Mouse (Mus musculus): ENCODE measurements around the gene Nr2c2ap. TPM values are rescaled to one million over a fixed set of nuclear protein-coding genes. Genes with fewer than 3 reads are reported as not detected.
A peak's percentile ranks its signal among the peaks of the same experiment; 100 is the strongest.

The Nr2c2ap gene
- polyA plus RNA-seq, 1 experiment from 2014 or later: 39.1 TPM

- no peak for ATAC-seq (replicated peaks)
- no peaks in the 10 kb centered on the region for H3K9me3 ChIP-seq
- no peak overlapping the region for H3K4me2 ChIP-seq
- H3K27me3 ChIP-seq (replicated peaks): no peaks in the 10 kb centered on the region; the same call in 1 of the 2 replicates
- WGBS: 64% methylated on average over 3 of the region's 3 CpGs
- H3K4me3 ChIP-seq: no peak overlapping the region
- H3K4me1 ChIP-seq: peaks cover 14% of the 10 kb centered on the region
- no peaks in the 10 kb centered on the region for H3K36me3 ChIP-seq (replicated peaks)
- H3K27ac ChIP-seq: peak overlapping the region; percentile 67; the same call in 1 of the 2 replicates
- no peak overlapping the region for H3K9ac ChIP-seq
Measured at GRCm38 (mm10) chr8:70128435-70128834, 2.7 kb upstream of the Nr2c2ap start.

- WGBS: 59% methylated on average over 9 of the region's 9 CpGs
Measured at GRCm38 (mm10) chr8:70129309-70129952, 1.7 kb upstream of the Nr2c2ap start.

GRCm38 (mm10) chr8:70130066-70130465 is 1.1 kb upstream of the Nr2c2ap start:
- no peak overlapping the region for H3K4me3 ChIP-seq
- peaks cover 5% of the 10 kb centered on the region; the same call in 1 of the 2 replicates for H3K36me3 ChIP-seq (replicated peaks)
- peaks cover 14% of the 10 kb centered on the region for H3K4me1 ChIP-seq
- no peaks in the 10 kb centered on the region for H3K9me3 ChIP-seq
- H3K27me3 ChIP-seq (replicated peaks): no peaks in the 10 kb centered on the region
- 87% methylated on average over 3 of the region's 3 CpGs for WGBS
- H3K4me2 ChIP-seq: no peak overlapping the region
- ATAC-seq (replicated peaks): 0 out of 2 replicates have a peak, but pooled peaks have one; percentile 1
- H3K9ac ChIP-seq: no peak overlapping the region
- H3K27ac ChIP-seq: peak overlapping the region; percentile 67

More at GRCm38 (mm10) chr8:70129309-70129952, 1.7 kb upstream of the Nr2c2ap start:
- ATAC-seq (replicated peaks): peak; percentile 53
- H3K4me2 ChIP-seq: no peak overlapping the region
- no peaks in the 10 kb centered on the region for H3K36me3 ChIP-seq (replicated peaks)
- peak overlapping the region; percentile 67; the same call in 1 of the 2 replicates for H3K27ac ChIP-seq
- H3K27me3 ChIP-seq (replicated peaks): no peaks in the 10 kb centered on the region
- H3K9ac ChIP-seq: no peak overlapping the region
- H3K9me3 ChIP-seq: no peaks in the 10 kb centered on the region
- H3K4me1 ChIP-seq: peaks cover 14% of the 10 kb centered on the region
- no peak overlapping the region for H3K4me3 ChIP-seq

- Histone ChIP-seq H3K4me3 (no peak overlapping the region), H3K27ac (no peak overlapping the region), H3K27me3 (replicated peaks) (no peaks in the 10 kb centered on the region), H3K9me3 (no peaks in the 10 kb centered on the region), H3K4me1 (peaks cover 26% of the 10 kb centered on the region), H3K9ac (no peak overlapping the region), H3K4me2 (no peak overlapping the region), H3K36me3 (replicated peaks) (peaks cover 5% of the 10 kb centered on the region; the same call in 1 of the 2 replicates)
- ATAC-seq (replicated peaks): no peak
- WGBS: 94% methylated on average over 5 of the region's 5 CpGs
Measured at GRCm38 (mm10) chr8:70134086-70134485, 3.0 kb downstream of the Nr2c2ap start.

- Histone ChIP-seq H3K4me1 (peaks cover 27% of the 10 kb centered on the region), H3K27ac (no peak overlapping the region), H3K36me3 (replicated peaks) (peaks cover 5% of the 10 kb centered on the region; the same call in 1 of the 2 replicates), H3K27me3 (replicated peaks) (no peaks in the 10 kb centered on the region), H3K9me3 (no peaks in the 10 kb centered on the region), H3K4me3 (no peak overlapping the region), H3K4me2 (no peak overlapping the region), H3K9ac (no peak overlapping the region)
- no peak for ATAC-seq (replicated peaks)
- WGBS: 94% methylated on average over 9 of the region's 9 CpGs
Measured at GRCm38 (mm10) chr8:70134931-70135330, 3.8 kb downstream of the Nr2c2ap start.

- Histone ChIP-seq H3K9me3 (no peaks in the 10 kb centered on the region), H3K27ac (no peak overlapping the region), H3K9ac (no peak overlapping the region), H3K4me1 (peaks cover 31% of the 10 kb centered on the region), H3K4me3 (no peak overlapping the region), H3K27me3 (replicated peaks) (no peaks in the 10 kb centered on the region), H3K36me3 (replicated peaks) (peaks cover 5% of the 10 kb centered on the region; the same call in 1 of the 2 replicates), H3K4me2 (no peak overlapping the region)
- WGBS: 85% methylated on average over 4 of the region's 4 CpGs
- ATAC-seq (replicated peaks): no peak
Measured at GRCm38 (mm10) chr8:70136591-70136990, 5.5 kb downstream of the Nr2c2ap start.

GRCm38 (mm10) chr8:70137890-70138289 is 6.8 kb downstream of the Nr2c2ap start:
- peaks cover 24% of the 10 kb centered on the region for H3K4me1 ChIP-seq
- no peak overlapping the region; the same call in 1 of the 2 replicates for H3K4me3 ChIP-seq
- peaks cover 10% of the 10 kb centered on the region for H3K36me3 ChIP-seq (replicated peaks)
- no peak for ATAC-seq (replicated peaks)
- H3K4me2 ChIP-seq: peak overlapping the region; percentile 71; the same call in 1 of the 2 replicates
- WGBS: 78% methylated on average over 4 of the region's 4 CpGs
- no peak overlapping the region for H3K27ac ChIP-seq
- H3K9ac ChIP-seq: no peak overlapping the region
- no peaks in the 10 kb centered on the region for H3K9me3 ChIP-seq
- H3K27me3 ChIP-seq (replicated peaks): no peaks in the 10 kb centered on the region

- Histone ChIP-seq H3K4me2 (peak within 1 kb of the TSS; percentile 79), H3K4me1 (peaks cover 24% of the 10 kb centered on the region), H3K27me3 (replicated peaks) (no peaks in the 10 kb centered on the region), H3K36me3 (replicated peaks) (peaks cover 17% of the 10 kb centered on the region), H3K4me3 (peak within 1 kb of the TSS; percentile 74), H3K9ac (peak within 1 kb of the TSS; percentile 86), H3K27ac (peak within 1 kb of the TSS; percentile 85), H3K9me3 (no peaks in the 10 kb centered on the region)
- under 1% methylated on average over 46 of the region's 46 CpGs for WGBS
- ATAC-seq (replicated peaks): peak; percentile 96
Measured at GRCm38 (mm10) chr8:70139026-70139857, 8.1 kb downstream of the Nr2c2ap start, which contains the start of the genes Rfxank, Borcs8 and Mef2b. TSS of gene Rfxank (minus strand) at chr8:70139154. TSS of gene Borcs8 (plus strand) at chr8:70139499. TSS of gene Mef2b (plus strand) at chr8:70139711.

GRCm38 (mm10) chr8:70139981-70140380 is 8.8 kb downstream of the Nr2c2ap start:
- H3K4me1 ChIP-seq: peaks cover 24% of the 10 kb centered on the region
- H3K4me2 ChIP-seq: peak overlapping the region; percentile 79
- peak overlapping the region; percentile 85 for H3K27ac ChIP-seq
- peak overlapping the region; percentile 86 for H3K9ac ChIP-seq
- H3K4me3 ChIP-seq: peak overlapping the region; percentile 74
- 0 out of 2 replicates have a peak, but pooled peaks have one; percentile 0 for ATAC-seq (replicated peaks)
- H3K36me3 ChIP-seq (replicated peaks): peaks cover 13% of the 10 kb centered on the region
- H3K27me3 ChIP-seq (replicated peaks): no peaks in the 10 kb centered on the region
- 6% methylated on average over 9 of the region's 9 CpGs for whole genome bisulfite sequencing
- H3K9me3 ChIP-seq: no peaks in the 10 kb centered on the region

- Histone ChIP-seq H3K9me3 (no peaks in the 10 kb centered on the region), H3K27me3 (replicated peaks) (no peaks in the 10 kb centered on the region), H3K9ac (no peak overlapping the region), H3K36me3 (replicated peaks) (peaks cover 17% of the 10 kb centered on the region), H3K4me3 (no peak overlapping the region), H3K27ac (no peak overlapping the region), H3K4me2 (no peak overlapping the region), H3K4me1 (peaks cover 9% of the 10 kb centered on the region)
- no peak for ATAC-seq (replicated peaks)
- WGBS: 91% methylated on average over 7 of the region's 7 CpGs
Measured at GRCm38 (mm10) chr8:70147678-70148607, 16.8 kb downstream of the Nr2c2ap start.

- Histone ChIP-seq H3K9me3 (no peaks in the 10 kb centered on the region), H3K4me2 (no peak overlapping the region), H3K36me3 (replicated peaks) (peaks cover 10% of the 10 kb centered on the region), H3K27ac (no peak overlapping the region), H3K9ac (no peak overlapping the region), H3K4me3 (no peak overlapping the region), H3K4me1 (peaks cover 9% of the 10 kb centered on the region), H3K27me3 (replicated peaks) (no peaks in the 10 kb centered on the region)
- ATAC-seq (replicated peaks): peak; percentile 15; the same call in 1 of the 2 replicates
- 15% methylated on average over 13 of the region's 13 CpGs for WGBS
Measured at GRCm38 (mm10) chr8:70150158-70150557, 19.0 kb downstream of the Nr2c2ap start.
